Mouse (Mus musculus): ENCODE measurements at regions not wholly inside any gene's neighbourhood (a gene's known extent, or its start where the extent isn't known, plus 50 kb on each side); places are given as distances from the start of the nearest gene placed in this dataset.

DNA sequence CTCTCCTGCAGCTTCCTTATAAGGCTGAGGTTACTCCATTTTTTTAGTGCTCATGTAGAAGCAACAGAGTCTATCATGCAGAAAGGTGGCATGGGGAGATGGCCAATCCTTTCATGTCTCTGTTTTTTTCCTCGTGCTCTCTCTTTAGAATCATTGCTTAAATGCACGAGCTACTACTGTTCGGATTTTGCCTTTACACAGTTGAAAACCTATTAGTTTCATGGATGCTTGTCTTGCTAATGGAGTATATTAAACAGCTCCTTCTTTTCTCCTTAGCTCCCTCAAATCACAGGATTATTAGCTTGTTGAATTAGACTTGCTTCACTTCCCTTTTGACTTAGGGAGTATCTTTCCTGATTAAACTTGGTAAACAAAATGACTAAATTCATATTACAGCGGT lies 497.3 kb downstream of the Cntn6 start:
- Histone ChIP-seq H3K36me3 (ENCODE audit: insufficient read depth) (no peaks in the 10 kb centered on the region), H3K9me3 (ENCODE audit: low read length) (no peaks in the 10 kb centered on the region), H3K4me1 (ENCODE audit: insufficient read depth) (no peaks in the 10 kb centered on the region), H3K27ac (ENCODE audit: low read depth, low read length) (no peak overlapping the region), H3K4me2 (ENCODE audit: low read depth) (no peak overlapping the region), H3K27me3 (ENCODE audit: insufficient read depth, low read length) (no peaks in the 10 kb centered on the region), H3K9ac (no peak overlapping the region), H3K4me3 (ENCODE audit: low read depth, low read length) (no peak overlapping the region)
- ATAC-seq (no peak), DNase-seq (no peak)
- WGBS, result 24% methylated on average over 4 of the region's 4 CpGs
- TF ChIP-seq CTCF (IDR thresholded peaks at IDR 0.05; ENCODE audit: low read depth), result no peak

DNA sequence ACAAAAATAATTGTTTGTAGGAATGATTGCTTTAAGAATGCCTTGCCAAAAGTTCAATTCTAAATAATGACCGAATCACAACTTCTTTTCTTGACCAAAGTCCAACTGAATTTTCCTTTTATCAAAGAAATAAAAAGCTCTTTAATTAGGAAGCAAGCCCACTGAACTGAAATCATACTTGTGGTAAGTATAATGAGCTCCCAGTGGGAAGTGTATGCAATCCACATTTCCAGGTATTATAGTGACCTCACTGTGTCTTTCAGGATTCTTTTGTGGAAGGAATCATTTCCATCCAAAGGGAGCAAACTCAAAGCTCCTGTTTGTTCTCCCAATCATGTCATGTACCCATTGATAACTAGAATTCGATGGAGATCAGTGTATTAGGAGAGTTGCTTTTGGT lies 497.8 kb downstream of the Cntn6 start:
- no peak overlapping the region for H3K9ac ChIP-seq
- no peak for TF ChIP-seq CTCF (IDR thresholded peaks at IDR 0.05; ENCODE audit: low read depth)
- 26% methylated on average over 2 of the region's 2 CpGs for WGBS
- H3K9me3 ChIP-seq (ENCODE audit: low read length), result no peaks in the 10 kb centered on the region
- no peaks in the 10 kb centered on the region for H3K27me3 ChIP-seq (ENCODE audit: insufficient read depth, low read length)
- no peaks in the 10 kb centered on the region for H3K36me3 ChIP-seq (ENCODE audit: insufficient read depth)
- no peak overlapping the region for H3K27ac ChIP-seq (ENCODE audit: low read depth, low read length)
- H3K4me2 ChIP-seq (ENCODE audit: low read depth), result no peak overlapping the region
- no peak overlapping the region for H3K4me3 ChIP-seq (ENCODE audit: low read depth, low read length)
- H3K4me1 ChIP-seq (ENCODE audit: insufficient read depth), result no peaks in the 10 kb centered on the region
- ATAC-seq, result no peak
- no peak for DNase-seq

GRCm38 (mm10) chr6:104999601-105000000 lies 507.0 kb downstream of the Cntn6 start:
- no peak for TF ChIP-seq CTCF (IDR thresholded peaks at IDR 0.05; ENCODE audit: low read depth)
- Histone ChIP-seq H3K9ac (no peak overlapping the region), H3K4me2 (ENCODE audit: low read depth) (no peak overlapping the region), H3K9me3 (ENCODE audit: low read length) (no peaks in the 10 kb centered on the region), H3K27me3 (ENCODE audit: insufficient read depth, low read length) (no peaks in the 10 kb centered on the region), H3K4me3 (ENCODE audit: low read depth, low read length) (no peak overlapping the region), H3K36me3 (ENCODE audit: insufficient read depth) (no peaks in the 10 kb centered on the region), H3K27ac (ENCODE audit: low read depth, low read length) (no peak overlapping the region), H3K4me1 (ENCODE audit: insufficient read depth) (no peaks in the 10 kb centered on the region)
- no peak for ATAC-seq
- 73% methylated on average over 1 of the region's 1 CpGs for WGBS
- no peak for DNase-seq

DNA sequence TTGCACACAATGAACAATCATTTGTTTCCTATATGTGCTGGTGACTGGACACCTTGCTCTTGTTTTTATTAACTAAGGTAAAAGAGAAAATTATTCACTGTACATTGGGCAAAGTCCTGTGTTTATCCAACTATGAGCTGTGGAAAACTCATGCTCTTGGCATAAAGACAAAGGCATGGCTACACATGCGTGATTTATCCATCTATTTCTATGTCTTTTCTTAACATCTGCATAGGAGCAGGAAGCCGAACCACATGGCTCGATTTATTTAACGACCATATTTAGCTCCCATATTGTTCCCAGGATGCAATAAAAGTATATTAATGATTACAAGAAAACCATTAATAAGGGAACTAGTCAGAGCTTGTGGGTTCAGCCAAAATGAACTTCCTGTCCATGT lies 528.1 kb downstream of the Cntn6 start:
- 66% methylated on average over 4 of the region's 4 CpGs for WGBS
- no peak for TF ChIP-seq CTCF (IDR thresholded peaks at IDR 0.05; ENCODE audit: low read depth)
- no peak overlapping the region for H3K4me2 ChIP-seq (ENCODE audit: low read depth)

DNA sequence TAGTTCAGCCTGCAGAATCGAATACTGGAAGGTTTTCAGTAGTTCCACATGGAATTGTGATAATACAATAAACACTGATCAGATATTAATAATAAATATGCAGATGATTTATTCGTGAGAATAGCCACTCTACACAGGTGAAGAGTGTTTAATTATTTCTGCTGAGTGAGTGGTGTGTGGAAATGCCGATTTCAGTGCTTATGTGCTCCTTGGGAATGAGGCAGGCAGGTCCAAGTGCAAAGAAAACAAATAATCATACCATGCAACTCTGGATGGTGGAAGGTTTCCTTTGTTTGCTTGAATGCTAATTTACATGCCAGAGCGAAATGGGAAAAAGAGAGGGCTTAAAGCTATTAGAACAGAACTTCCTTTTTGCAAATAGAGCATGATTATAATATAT lies 528.6 kb downstream of the Cntn6 start:
- Histone ChIP-seq H3K36me3 (ENCODE audit: insufficient read depth) (no peaks in the 10 kb centered on the region), H3K4me3 (ENCODE audit: low read depth, low read length) (no peak overlapping the region), H3K9ac (no peak overlapping the region), H3K4me1 (ENCODE audit: insufficient read depth) (no peaks in the 10 kb centered on the region), H3K27me3 (ENCODE audit: insufficient read depth, low read length) (no peaks in the 10 kb centered on the region), H3K9me3 (ENCODE audit: low read length) (no peaks in the 10 kb centered on the region), H3K27ac (ENCODE audit: low read depth, low read length) (no peak overlapping the region), H3K4me2 (ENCODE audit: low read depth) (no peak overlapping the region)
- ATAC-seq (no peak), DNase-seq (no peak)
- 48% methylated on average over 4 of the region's 4 CpGs for WGBS
- TF ChIP-seq CTCF (IDR thresholded peaks at IDR 0.05; ENCODE audit: low read depth), result no peak

More for the DNA sequence above, 528.1 kb downstream of the Cntn6 start:
- Histone ChIP-seq H3K27ac (ENCODE audit: low read depth, low read length) (no peak overlapping the region), H3K36me3 (ENCODE audit: insufficient read depth) (no peaks in the 10 kb centered on the region), H3K27me3 (ENCODE audit: insufficient read depth, low read length) (no peaks in the 10 kb centered on the region), H3K4me3 (ENCODE audit: low read depth, low read length) (no peak overlapping the region), H3K9ac (no peak overlapping the region), H3K4me1 (ENCODE audit: insufficient read depth) (no peaks in the 10 kb centered on the region), H3K9me3 (ENCODE audit: low read length) (no peaks in the 10 kb centered on the region)
- DNase-seq (no peak), ATAC-seq (no peak)

DNA sequence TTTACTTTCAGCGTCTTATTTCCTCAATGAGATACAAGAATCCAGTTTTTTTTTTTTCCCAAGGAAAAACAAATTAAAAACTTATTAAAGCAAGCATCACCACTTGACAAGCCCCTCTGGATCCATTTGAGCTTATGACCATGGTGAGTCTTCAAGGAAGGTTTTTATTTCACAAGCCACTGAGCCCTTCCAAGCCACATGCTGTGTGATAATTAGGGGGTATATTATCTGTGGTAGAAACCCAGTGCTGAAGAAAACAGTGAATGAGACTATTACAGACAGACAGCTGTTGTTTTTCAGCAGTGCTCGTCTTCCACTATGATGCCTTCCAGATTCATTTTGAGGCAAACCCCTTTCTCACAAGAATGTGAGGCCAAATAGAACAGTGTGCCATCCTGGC lies 573.6 kb downstream of the Cntn6 start:
- ATAC-seq (no peak), DNase-seq (no peak)
- Histone ChIP-seq H3K27ac (ENCODE audit: low read depth, low read length) (no peak overlapping the region), H3K36me3 (ENCODE audit: insufficient read depth) (no peaks in the 10 kb centered on the region), H3K4me3 (ENCODE audit: low read depth, low read length) (no peak overlapping the region), H3K4me1 (ENCODE audit: insufficient read depth) (no peaks in the 10 kb centered on the region), H3K27me3 (ENCODE audit: insufficient read depth, low read length) (no peaks in the 10 kb centered on the region), H3K9me3 (ENCODE audit: low read length) (no peaks in the 10 kb centered on the region), H3K9ac (no peak overlapping the region), H3K4me2 (ENCODE audit: low read depth) (no peak overlapping the region)
- no peak for TF ChIP-seq CTCF (IDR thresholded peaks at IDR 0.05; ENCODE audit: low read depth)
- WGBS, result 47% methylated on average over 2 of the region's 2 CpGs

GRCm38 (mm10) chr6:105090882-105091281 lies 586.6 kb upstream of the Cntn4 start:
- no peaks in the 10 kb centered on the region for H3K4me1 ChIP-seq (ENCODE audit: insufficient read depth)
- TF ChIP-seq CTCF (IDR thresholded peaks at IDR 0.05; ENCODE audit: low read depth), result peak; percentile 64
- H3K9ac ChIP-seq, result no peak overlapping the region
- ATAC-seq (no peak), DNase-seq (peak; percentile 21)
- H3K27ac ChIP-seq (ENCODE audit: low read depth, low read length), result no peak overlapping the region
- H3K27me3 ChIP-seq (ENCODE audit: insufficient read depth, low read length), result no peaks in the 10 kb centered on the region
- H3K4me2 ChIP-seq (ENCODE audit: low read depth), result no peak overlapping the region
- no peaks in the 10 kb centered on the region for H3K9me3 ChIP-seq (ENCODE audit: low read length)
- WGBS, result 6% methylated on average over 1 of the region's 1 CpGs
- H3K36me3 ChIP-seq (ENCODE audit: insufficient read depth), result no peaks in the 10 kb centered on the region
- H3K4me3 ChIP-seq (ENCODE audit: low read depth, low read length), result no peak overlapping the region

Data from forebrain, postnatal 0 days (tissue).